Mouse (Mus musculus) liver, postnatal 0 days (tissue): Measurements from ENCODE around the gene Agbl4. TPM values are rescaled to one million over a fixed set of nuclear protein-coding genes. Genes with fewer than 3 reads are reported as not detected.

Source experiments
- ATAC-seq: fragments of 200-750 bp; cut with Nextera tagmentation; 2 replicates; pipeline ENCODE4 v1.8.0; 2017; ENCODE audit warnings: mild to moderate bottlenecking, moderate library complexity
- DNase-seq: peaks from one replicate; pipeline ENCODE4 v3.0.0-alpha.2; 2016
- H3K27ac ChIP-seq: fragments of 300-500 bp; sonication (generic); 2 replicates; pipeline ENCODE4 v1.5.1; 2014; ENCODE audit warnings: antibody characterized with exemption, moderate library complexity, mild to moderate bottlenecking, low read depth
- H3K27me3 ChIP-seq: fragments of 300-500 bp; sonication (generic); 2 replicates; pipeline ENCODE4 v1.6.1; 2014; ENCODE audit warnings: low read length, control low read depth, mixed read lengths; ENCODE audit not compliant: insufficient read depth
- H3K36me3 ChIP-seq: fragments of 300-500 bp; sonication (generic); replicated peaks from 2 replicates; pipeline ENCODE4 v1.6.1; 2014; ENCODE audit warnings: mild to moderate bottlenecking, control low read depth, low read length, moderate library complexity, mixed read lengths; ENCODE audit not compliant: insufficient read depth
- H3K4me1 ChIP-seq: fragments of 300-500 bp; sonication (generic); 2 replicates; pipeline ENCODE4 v1.6.1; 2014; ENCODE audit warnings: antibody characterized with exemption, mild to moderate bottlenecking, control low read depth; ENCODE audit not compliant: insufficient read depth
- H3K4me2 ChIP-seq: fragments of 300-500 bp; sonication (generic); 2 replicates; pipeline ENCODE4 v1.6.1; 2014; ENCODE audit warnings: low read depth, mild to moderate bottlenecking, low read length, moderate library complexity, mixed read lengths
- H3K4me3 ChIP-seq: fragments of 300-500 bp; sonication (generic); 2 replicates; pipeline ENCODE4 v1.5.1; 2014; ENCODE audit warnings: low read depth, low read length
- H3K9ac ChIP-seq: fragments of 300-500 bp; sonication (generic); replicated peaks from 2 replicates; pipeline ENCODE4 v1.6.1; 2014; ENCODE audit warnings: mild to moderate bottlenecking, moderate library complexity
- H3K9me3 ChIP-seq: fragments of 300-500 bp; sonication (generic); 2 replicates; pipeline ENCODE4 v1.6.1; 2016; ENCODE audit warnings: mild to moderate bottlenecking, control low read depth, low read length, mixed read lengths
- CTCF ChIP-seq: sonication (generic); IDR thresholded peaks from 2 replicates; pipeline ENCODE4 v1.5.1; 2016; ENCODE audit warnings: antibody characterized with exemption, low read depth
- EP300 ChIP-seq: IDR thresholded peaks from 2 replicates; pipeline ENCODE4 v1.6.1; 2016; ENCODE audit warnings: antibody characterized with exemption, low read depth, mild to moderate bottlenecking
- WGBS: fragments of 180-500 bp; shearing (Covaris S2); extraction: QIAGEN DNeasy Blood & Tissue Kit; methylation state at CpG from one replicate; pipeline ENCODE4 v1.1.7; 2014; ENCODE audit not compliant: insufficient replicate concordance; 5-methylcytosine and 5-hydroxymethylcytosine counted together
- polyA plus RNA-seq: library from polyadenylated mRNA; unstranded; fragments of >200 nt; fragmentation: Nextera tagmentation; extraction: Ambion mirVana; gene quantifications from 2 replicates; pipeline ENCODE4 v1.2.1, GENCODE M21; 2015

Agbl4 gene
- polyA plus RNA-seq, 1 experiment from 2014 or later = not detected

GRCm38 (mm10) chr4:111635538-111636124, 1238.2 kb downstream of the Agbl4 start:
- Histone ChIP-seq H3K4me3 (no peak overlapping the region), H3K4me2 (no peak overlapping the region), H3K4me1 (no peaks in the 10 kb centered on the region), H3K9ac (no peak overlapping the region), H3K27ac (no peak overlapping the region), H3K27me3 (no peaks in the 10 kb centered on the region), H3K9me3 (no peaks in the 10 kb centered on the region), H3K36me3 (no peaks in the 10 kb centered on the region)
- 73% methylated on average over 3 of the region's 3 CpGs for WGBS
- TF ChIP-seq EP300 (no peak), CTCF (no peak)
- no peak for ATAC-seq
- DNase-seq = no peak

DNA sequence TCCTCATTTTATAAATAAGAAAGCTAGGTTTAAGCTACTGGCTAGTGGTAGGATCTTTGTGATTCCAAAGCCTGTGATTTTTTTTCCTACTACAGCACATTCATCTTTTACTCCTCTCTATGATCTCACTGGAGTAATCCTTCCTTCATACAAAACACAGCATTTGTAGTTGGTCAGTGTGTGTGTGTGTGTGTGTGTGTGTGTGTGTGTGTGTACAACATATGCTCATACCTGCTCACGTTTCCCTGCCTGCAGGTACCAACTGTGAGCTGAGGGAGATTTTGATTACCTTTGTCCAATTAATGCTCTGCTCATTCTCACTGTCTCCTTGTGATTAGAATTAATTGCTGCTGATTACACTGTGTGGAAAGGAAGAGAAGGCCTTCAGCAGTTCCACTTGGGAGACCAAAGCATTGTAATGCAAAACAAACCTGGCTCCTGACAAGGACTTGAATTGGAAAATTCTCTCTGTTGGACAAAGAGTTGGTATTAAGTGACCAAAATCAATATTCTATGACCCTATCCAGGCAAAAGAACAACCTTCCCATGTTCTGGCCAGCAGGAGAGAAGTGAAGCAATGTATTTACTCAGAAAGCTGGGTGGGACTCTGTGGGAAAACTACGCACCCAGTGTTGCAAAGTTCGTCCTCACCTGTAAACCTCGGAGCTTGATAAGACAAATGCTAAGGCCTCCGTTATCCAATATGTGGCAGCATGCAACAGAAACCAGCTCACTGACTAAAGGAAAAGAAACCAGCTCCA, 1241.7 kb downstream of the Agbl4 start:
- DNase-seq (no peak), ATAC-seq (peak; percentile 65)
- WGBS = 54% methylated on average over 5 of the region's 5 CpGs

DNA sequence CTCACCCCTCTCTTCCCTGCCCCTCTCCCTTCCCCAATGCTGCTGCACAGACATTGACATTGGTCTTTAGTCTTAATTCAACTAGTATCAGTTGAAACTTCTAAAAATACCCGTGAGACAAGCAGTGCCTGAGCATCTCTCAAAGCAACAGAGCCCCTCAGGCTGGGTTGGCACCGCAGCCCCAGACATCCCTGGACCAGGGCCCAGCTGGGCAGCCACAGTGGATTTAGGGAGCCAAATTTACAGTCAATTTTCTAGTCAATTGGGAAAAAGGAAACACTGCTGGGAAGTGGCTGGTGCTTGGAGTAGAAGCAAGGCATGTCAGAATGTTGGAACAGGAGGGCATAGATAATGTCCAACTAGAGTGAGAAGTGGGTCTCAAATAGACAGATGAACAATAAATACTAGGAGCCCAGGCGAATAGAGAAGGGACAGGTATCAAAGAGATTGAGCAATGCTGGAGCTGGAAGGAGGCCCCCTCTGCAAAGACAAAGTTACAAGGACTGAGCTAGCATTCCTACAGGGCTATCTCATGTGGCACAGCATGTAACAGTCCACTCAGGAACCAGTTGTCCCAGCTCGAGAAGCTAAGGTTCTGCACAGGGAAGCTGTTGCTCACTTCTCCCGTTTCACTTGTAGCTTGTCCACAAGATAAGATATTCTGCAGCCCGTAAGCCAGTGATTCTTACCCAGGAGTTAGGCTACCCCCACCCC, 1247.8 kb downstream of the Agbl4 start:
- TF ChIP-seq EP300 (no peak), CTCF (no peak)
- Histone ChIP-seq H3K9ac (no peak overlapping the region), H3K4me2 (no peak overlapping the region), H3K4me1 (no peaks in the 10 kb centered on the region), H3K4me3 (no peak overlapping the region), H3K9me3 (no peaks in the 10 kb centered on the region), H3K27ac (no peak overlapping the region), H3K36me3 (no peaks in the 10 kb centered on the region), H3K27me3 (no peaks in the 10 kb centered on the region)
- WGBS = 47% methylated on average over 6 of the region's 6 CpGs
- DNase-seq (no peak), ATAC-seq (no peak)

More for the DNA sequence above, 1241.7 kb downstream of the Agbl4 start:
- Histone ChIP-seq H3K4me1 (no peaks in the 10 kb centered on the region), H3K27ac (no peak overlapping the region), H3K4me2 (no peak overlapping the region), H3K9me3 (no peaks in the 10 kb centered on the region), H3K27me3 (no peaks in the 10 kb centered on the region), H3K36me3 (no peaks in the 10 kb centered on the region), H3K4me3 (no peak overlapping the region), H3K9ac (no peak overlapping the region)
- TF ChIP-seq CTCF (no peak), EP300 (no peak)

GRCm38 (mm10) chr4:111645831-111646166, 1248.3 kb downstream of the Agbl4 start:
- Histone ChIP-seq H3K4me1 (no peaks in the 10 kb centered on the region), H3K27ac (no peak overlapping the region), H3K27me3 (no peaks in the 10 kb centered on the region), H3K9me3 (no peaks in the 10 kb centered on the region), H3K36me3 (no peaks in the 10 kb centered on the region), H3K4me2 (no peak overlapping the region), H3K9ac (no peak overlapping the region), H3K4me3 (no peak overlapping the region)
- ATAC-seq (no peak), DNase-seq (peak; percentile 22)
- TF ChIP-seq EP300 (no peak), CTCF (peak; percentile 62)
- 35% methylated on average over 1 of the region's 1 CpGs for WGBS

- Histone ChIP-seq H3K4me1 (no peaks in the 10 kb centered on the region), H3K4me2 (no peak overlapping the region), H3K36me3 (no peaks in the 10 kb centered on the region), H3K9ac (no peak overlapping the region), H3K27ac (no peak overlapping the region), H3K9me3 (no peaks in the 10 kb centered on the region), H3K4me3 (no peak overlapping the region), H3K27me3 (no peaks in the 10 kb centered on the region)
- ATAC-seq = no peak
- no peak for TF ChIP-seq EP300
- no peak for TF ChIP-seq CTCF
- 50% methylated on average over 1 of the region's 1 CpGs for WGBS
- no peak for DNase-seq
These were observed 1256.0 kb downstream of the Agbl4 start for GRCm38 (mm10) chr4:111653451-111653850.

DNA sequence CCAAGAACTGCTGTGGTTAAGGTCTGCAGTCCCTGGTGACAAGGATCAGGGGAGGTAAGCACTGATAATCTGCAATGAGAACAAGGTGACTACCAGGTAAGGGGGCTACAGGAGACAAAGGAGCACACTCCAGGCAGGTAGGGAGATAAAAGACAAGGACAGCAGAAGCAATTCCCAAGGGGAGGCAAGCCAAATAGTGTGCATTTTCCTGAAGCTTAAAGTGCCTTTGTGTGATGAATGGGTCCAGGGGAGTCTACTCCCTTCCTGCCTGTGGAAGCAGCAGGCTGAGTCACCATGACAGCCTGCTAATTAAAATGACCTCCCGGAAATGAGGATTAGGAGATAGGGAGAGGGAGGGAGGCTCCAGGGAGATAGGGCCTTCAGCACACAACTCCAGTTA, 1266.3 kb downstream of the Agbl4 start:
- no peak overlapping the region for H3K27ac ChIP-seq
- no peaks in the 10 kb centered on the region for H3K27me3 ChIP-seq
- no peaks in the 10 kb centered on the region for H3K36me3 ChIP-seq
- whole genome bisulfite sequencing = 46% methylated on average over 1 of the region's 1 CpGs
- no peak overlapping the region for H3K4me3 ChIP-seq
- H3K9ac ChIP-seq = no peak overlapping the region
- peak; percentile 35; the same call in 1 of the 2 replicates for ATAC-seq
- DNase-seq = no peak
- H3K9me3 ChIP-seq = no peaks in the 10 kb centered on the region
- peak; percentile 8; the same call in 1 of the 2 replicates for TF ChIP-seq EP300
- TF ChIP-seq CTCF = no peak
- H3K4me2 ChIP-seq = no peak overlapping the region
- no peaks in the 10 kb centered on the region for H3K4me1 ChIP-seq
